ENCODE assay signal across 14 mouse cellular contexts in genomic region chr1:90509371-90509770, GRCm38 (mm10).
DNase-seq lines count a peak whose midpoint lies in the region; ATAC-seq and TF ChIP-seq lines count a peak whose summit lies in the region.
"Had no signal": no experiment of that assay in that cellular context is flagged by ENCODE, and none has a peak within 500 bp of the region (broad histone marks: within the 10 kb centered on the region; RNA-seq: fewer than 3 reads in every experiment).

No protein-coding gene starts in this region.

- no peak for ATAC-seq in heart, embryonic 11.5 days (replicated peaks; ENCODE audit: insufficient number of reproducible peaks, low FRiP score, low TSS enrichment)
- ATAC-seq: forebrain, postnatal 0 days had no signal

- intact Hi-C loops in left cerebral cortex, adult 2 months (cut with DNase I) = no loop called here
- intact Hi-C loops in heart, postnatal 10 days (cut with DNase I) = no loop called here

- DNase-seq in heart, adult 8-10 months (ENCODE audit: low spot score) = peak; percentile 57
- DNase-seq in left cerebral cortex, adult 2 months (ENCODE audit: extremely low spot score in 1 of 2, low spot score in 2 of 2) = no peak
- no peak for DNase-seq in left cerebral cortex, adult 11 months (ENCODE audit: low spot score)
- DNase-seq in adipocyte (ENCODE audit: low spot score) = peak; percentile 25
- DNase-seq in heart, postnatal 10 days = peak; percentile 29 to 34
- no peak for DNase-seq in cerebellum, adult 2 months
- DNase-seq: cerebellum, postnatal 25 days; forebrain, postnatal 0 days; lung, embryonic 14.5 days; right cerebral cortex, postnatal 25 days had no signal

- no peak overlapping the region for H3K27ac ChIP-seq in heart, embryonic 11.5 days (ENCODE audit: low read depth, low read length)
- H3K27ac ChIP-seq in left cerebral cortex, adult 2 months = peak overlapping the region; percentile 28; the same call in 1 of the 2 replicates
- no peak overlapping the region for H3K27ac ChIP-seq in cerebellum, adult 2 months (ENCODE audit: insufficient read depth, low read length)
- H3K27ac ChIP-seq: hindbrain, embryonic 10.5 days; neural tube, embryonic 12.5 days had no signal

- TF ChIP-seq CTCF in left cerebral cortex, adult 2 months (IDR thresholded peaks at IDR 0.05) = no peak
- no peak for TF ChIP-seq CTCF in cerebellum, adult 2 months (IDR thresholded peaks at IDR 0.05; ENCODE audit: borderline replicate concordance, insufficient read depth, low read depth, low read length)

- H3K4me3 ChIP-seq in heart, embryonic 11.5 days (ENCODE audit: low read depth, low read length) = no peak overlapping the region
- H3K4me3 ChIP-seq in left cerebral cortex, adult 2 months = no peak overlapping the region
- H3K4me3 ChIP-seq in cerebellum, adult 2 months (replicated peaks; ENCODE audit: insufficient read depth, low read depth, low read length) = no peak overlapping the region
- H3K4me3 ChIP-seq: hindbrain, embryonic 10.5 days; megakaryocyte, embryonic 14.5 days; neural tube, embryonic 12.5 days had no signal

- no peak overlapping the region for H3K9ac ChIP-seq in heart, embryonic 11.5 days (ENCODE audit: low read depth, low read length)
- H3K9ac ChIP-seq: forebrain, postnatal 0 days; lung, embryonic 14.5 days; neural tube, embryonic 12.5 days had no signal

- no peaks in the 10 kb centered on the region for H3K27me3 ChIP-seq in heart, embryonic 11.5 days (ENCODE audit: control insufficient read depth, insufficient read depth, low read length)
- no peaks in the 10 kb centered on the region for H3K27me3 ChIP-seq in cerebellum, adult 2 months (ENCODE audit: control insufficient read depth, insufficient read depth, low read length)
- H3K27me3 ChIP-seq: megakaryocyte, embryonic 14.5 days; neural tube, embryonic 12.5 days had no signal

- TF ChIP-seq POLR2A in cerebellum, adult 2 months (IDR thresholded peaks at IDR 0.05; ENCODE audit: borderline replicate concordance, insufficient read depth, low read length) = no peak

- peaks cover 13% of the 10 kb centered on the region for H3K4me1 ChIP-seq in heart, embryonic 11.5 days (ENCODE audit: control insufficient read depth, insufficient read depth, low read length)
- H3K4me1 ChIP-seq in cerebellum, adult 2 months (ENCODE audit: control insufficient read depth, insufficient read depth, low read length) = no peaks in the 10 kb centered on the region

- no peak overlapping the region for H3K4me2 ChIP-seq in heart, embryonic 11.5 days
- H3K4me2 ChIP-seq: lung, embryonic 14.5 days; neural tube, embryonic 12.5 days had no signal

- 73% methylated on average over 7 of the region's 7 CpGs for WGBS in heart, embryonic 11.5 days (ENCODE audit: insufficient replicate concordance)
- 84% methylated on average over 7 of the region's 7 CpGs for WGBS in cerebellum, adult 2 months

- H3K36me3 ChIP-seq in heart, embryonic 11.5 days (ENCODE audit: control insufficient read depth, insufficient read depth, low read length) = no peaks in the 10 kb centered on the region
- H3K36me3 ChIP-seq: hindbrain, embryonic 10.5 days; neural tube, embryonic 12.5 days had no signal

- no peaks in the 10 kb centered on the region for H3K9me3 ChIP-seq in heart, embryonic 11.5 days (replicated peaks; ENCODE audit: control insufficient read depth, low read length)
- H3K9me3 ChIP-seq: hindbrain, embryonic 10.5 days; neural tube, embryonic 12.5 days had no signal

Comparison
In these comparisons a context has a peak if more than half of its experiments do, and no peak if none do; other contexts are left out.
1. DNase-seq: peak in heart, adult 8-10 months (single experiment), adipocyte (single experiment) and heart, postnatal 10 days (2 of 2); none in left cerebral cortex, adult 2 months (0 of 2), left cerebral cortex, adult 11 months (single experiment) and cerebellum, adult 2 months (0 of 2).